Mouse (Mus musculus): ENCODE measurements around the gene Gpsm3.
A peak's percentile ranks its signal among the peaks of the same experiment; 100 is the strongest.

DNA sequence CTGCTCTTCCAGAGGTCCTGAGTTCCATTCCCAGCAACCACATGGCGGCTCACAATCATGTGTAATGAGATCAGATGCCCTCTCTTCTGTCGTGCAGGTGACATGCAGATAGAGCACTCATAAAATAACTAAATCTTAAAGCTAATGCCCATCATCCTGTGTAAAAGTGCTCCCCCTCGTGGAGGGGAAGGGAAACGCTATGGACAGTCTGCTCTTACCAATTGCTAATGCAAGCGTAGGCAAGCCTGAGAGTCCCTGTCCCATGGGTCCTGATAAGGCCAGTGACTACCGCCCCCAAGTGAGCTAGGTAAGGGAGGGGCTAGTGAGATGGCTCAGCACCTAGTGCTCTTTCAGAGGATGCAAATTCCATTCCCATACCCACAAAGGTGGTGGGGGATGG is 29.4 kb downstream of the Gpsm3 start:
- TF ChIP-seq CTCF (IDR thresholded peaks at IDR 0.05; ENCODE audit: control insufficient read depth, insufficient read depth, insufficient read length), result peak; percentile 56
- no peak for TF ChIP-seq MAX (IDR thresholded peaks at IDR 0.05)
- no peak for TF ChIP-seq CEBPB (IDR thresholded peaks at IDR 0.05; ENCODE audit: low read depth)
